12 mouse cellular contexts compared by ENCODE assay signal in the genomic region with DNA sequence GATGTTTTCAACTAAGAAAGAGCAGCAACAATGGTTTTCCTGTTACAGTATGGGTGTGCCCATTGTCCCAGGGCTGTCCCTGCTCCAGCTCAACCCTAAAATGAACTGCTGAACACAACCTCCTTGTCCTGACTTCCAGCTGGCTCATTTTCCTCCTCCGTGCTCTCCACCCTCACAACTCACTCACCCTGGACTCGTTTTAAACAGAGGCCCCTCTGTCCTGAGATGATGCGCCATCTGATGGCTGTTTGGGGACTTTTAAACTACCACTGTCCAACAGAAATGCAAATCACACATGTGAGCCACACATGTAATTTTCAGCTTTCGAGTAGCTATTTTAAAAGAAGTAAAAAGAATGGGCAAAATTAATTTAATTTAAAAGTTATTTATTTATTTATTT. TPM values are rescaled to one million over a fixed set of nuclear protein-coding genes. Genes with fewer than 3 reads are reported as not detected.
DNase-seq lines count a peak whose midpoint lies in the region.
"Had no signal": no experiment of that assay in that cellular context is flagged by ENCODE, and none has a peak within 500 bp of the region (broad histone marks: within the 10 kb centered on the region; RNA-seq: fewer than 3 reads in every experiment).

No protein-coding gene starts in this region.

- DNase-seq in cerebellum, adult 9-10 months = peak; percentile 22
- no peak for DNase-seq in cerebellum, adult 18-20 months
- peak; percentile 14 to 34 for DNase-seq in kidney, postnatal 4 days
- no peak for DNase-seq in kidney, postnatal 14 days
- peak; percentile 41 for DNase-seq in A20 (ENCODE audit: low read depth, low spot score)
- DNase-seq in gastrocnemius, postnatal 25 days = peak; percentile 15
- no peak for DNase-seq in adrenal gland, postnatal 36 days
- DNase-seq in spleen, postnatal 36 days (ENCODE audit: low spot score in 2 of 2) = no peak
- DNase-seq: kidney, adult 11 months; thymus, adult 18-20 months had no signal

RNA-seq across cellular contexts. Expression of a gene that starts 2.3 kb away (rescaled TPM):
- total RNA-seq in gastrocnemius, postnatal 25 days (2021) = 1 to 10 TPM in 1 of 2 experiments, under 1 TPM in 1; 0.59 to 1.0 TPM
- 10 to 100 TPM in 1 of 2 experiments, 1 to 10 TPM in 1; 8.8 to 13.2 TPM for total RNA-seq in adrenal gland, postnatal 36 days (2021)

RNA-seq across cellular contexts. Expression of a gene that starts 2.8 kb away (rescaled TPM):
- total RNA-seq in gastrocnemius, postnatal 25 days (2021) = 1 to 10 TPM; 5.6 to 7.4 TPM
- total RNA-seq in adrenal gland, postnatal 36 days (2021) = 10 to 100 TPM; 14.3 to 16.8 TPM

RNA-seq across cellular contexts. Expression of a gene that starts 24.7 kb away (rescaled TPM):
- 10 to 100 TPM; 10.1 to 15.2 TPM for total RNA-seq in gastrocnemius, postnatal 25 days (2021)
- 10 to 100 TPM; 74.5 to 79.4 TPM for total RNA-seq in adrenal gland, postnatal 36 days (2021)

RNA-seq across cellular contexts. Expression of a gene that starts 24.8 kb away (rescaled TPM):
- total RNA-seq in gastrocnemius, postnatal 25 days (2021) = 10 to 100 TPM; 77.8 to 87.8 TPM
- 10 to 100 TPM; 83.0 to 85.0 TPM for total RNA-seq in adrenal gland, postnatal 36 days (2021)

RNA-seq across cellular contexts. Expression of a gene that starts 32.5 kb away (rescaled TPM):
- under 1 TPM in 1 of 2 experiments, not detected in 1; 0.21 TPM for total RNA-seq in gastrocnemius, postnatal 25 days (2021)
- under 1 TPM; 0.13 to 0.36 TPM for total RNA-seq in adrenal gland, postnatal 36 days (2021)
- total RNA-seq: heart, adult 18-20 months; layer of hippocampus, postnatal 14 days had no signal

Comparison
In these comparisons a context has a peak if more than half of its experiments do, and no peak if none do; other contexts are left out.
1. DNase-seq: peak in cerebellum, adult 9-10 months (single experiment), kidney, postnatal 4 days (2 of 2), A20 (single experiment) and gastrocnemius, postnatal 25 days (single experiment); none in cerebellum, adult 18-20 months (0 of 2), kidney, postnatal 14 days (single experiment), adrenal gland, postnatal 36 days (0 of 2) and spleen, postnatal 36 days (0 of 2).
2. RNA of a gene that starts 2.3 kb away (total RNA-seq): 8.8 to 13.2 TPM in adrenal gland, postnatal 36 days; 0.59 to 1.0 TPM in gastrocnemius, postnatal 25 days; every median in the first group is over 4 times any median in the second.
3. RNA of a gene that starts 24.7 kb away (total RNA-seq): 74.5 to 79.4 TPM in adrenal gland, postnatal 36 days; 10.1 to 15.2 TPM in gastrocnemius, postnatal 25 days; every median in the first group is over 4 times any median in the second.